Mouse (Mus musculus): ENCODE results near the gene Rnase4.

Rnase4 gene

DNA sequence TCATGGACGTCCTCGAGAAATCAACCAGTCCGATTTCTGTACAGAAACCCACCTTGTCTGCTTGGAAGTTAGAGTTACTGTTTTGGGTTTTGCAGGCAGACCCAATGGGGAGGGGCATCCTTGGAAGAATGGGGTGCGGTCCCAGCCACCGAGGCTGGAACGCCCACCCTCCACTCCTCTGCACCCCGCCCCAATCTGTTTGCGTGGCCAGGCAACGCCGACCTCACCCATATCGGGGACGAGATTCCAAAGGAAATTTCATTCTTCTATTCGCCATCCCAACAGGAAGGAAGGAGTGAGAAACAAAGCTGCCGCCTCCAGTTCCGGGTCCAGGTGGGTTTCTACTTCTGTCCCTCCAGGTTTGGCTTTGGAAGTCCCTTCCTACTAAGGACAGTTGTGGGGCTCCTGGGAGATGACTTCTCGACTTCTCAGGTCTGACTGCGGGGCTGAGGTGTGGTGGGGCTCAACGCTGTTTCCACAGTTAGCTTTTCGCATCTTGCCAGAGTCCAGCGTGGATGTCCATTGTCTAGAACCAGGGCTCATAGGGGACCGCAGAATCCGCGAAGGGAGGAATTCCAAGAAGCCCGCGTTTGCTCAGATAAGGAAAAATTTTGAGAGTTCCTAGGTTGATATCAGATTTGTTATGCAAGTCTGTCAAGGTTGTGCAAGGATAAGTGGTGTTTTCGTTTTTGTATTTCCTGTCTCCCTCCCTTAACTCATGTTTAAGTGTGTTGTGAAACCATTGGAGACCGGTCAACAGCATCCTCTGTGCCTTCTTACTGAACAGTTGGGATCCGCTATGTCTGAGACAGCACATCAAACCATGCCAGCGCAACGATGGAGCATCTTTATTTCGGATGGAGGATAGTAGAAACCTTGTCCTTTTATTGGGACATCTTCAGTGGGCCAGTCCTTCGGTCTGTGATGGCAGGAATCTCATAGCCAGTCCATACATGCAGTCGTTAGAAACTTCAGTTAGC is at the start of gene Rnase4, which contains the start of gene Ang:
Rnase4 (plus strand) TSS at position 157 of the 980 bp plus-strand sequence.
Ang (plus strand) TSS at position 230 of the 980 bp plus-strand sequence.
- DNase-seq (ENCODE audit: low read depth): no peak

DNA sequence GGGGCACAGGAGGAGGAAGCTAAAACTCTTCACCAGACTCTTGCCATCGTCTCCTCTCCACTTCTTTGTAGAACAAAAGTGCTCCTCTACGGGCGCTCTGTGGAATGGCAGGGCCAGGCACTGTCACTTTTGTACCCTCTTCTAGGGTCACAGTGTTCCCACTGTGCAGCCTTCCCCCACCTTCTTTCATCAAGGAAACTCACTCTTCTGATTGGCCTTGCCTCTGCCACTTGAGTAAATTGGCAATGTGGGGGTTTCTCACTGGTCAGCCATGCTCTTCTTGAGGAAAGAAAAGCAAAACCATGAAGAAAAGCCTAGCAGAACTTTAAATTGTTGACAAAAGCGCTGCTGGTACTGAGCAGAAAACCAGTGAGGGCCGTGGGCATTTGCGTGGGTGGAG is 49.1 kb upstream of the Rnase4 start, which contains the start of gene Rnase9:
Rnase9 (minus strand) TSS at position 101 of the 400 bp plus-strand sequence.
- DNase-seq (ENCODE audit: low read depth): no peak

DNA sequence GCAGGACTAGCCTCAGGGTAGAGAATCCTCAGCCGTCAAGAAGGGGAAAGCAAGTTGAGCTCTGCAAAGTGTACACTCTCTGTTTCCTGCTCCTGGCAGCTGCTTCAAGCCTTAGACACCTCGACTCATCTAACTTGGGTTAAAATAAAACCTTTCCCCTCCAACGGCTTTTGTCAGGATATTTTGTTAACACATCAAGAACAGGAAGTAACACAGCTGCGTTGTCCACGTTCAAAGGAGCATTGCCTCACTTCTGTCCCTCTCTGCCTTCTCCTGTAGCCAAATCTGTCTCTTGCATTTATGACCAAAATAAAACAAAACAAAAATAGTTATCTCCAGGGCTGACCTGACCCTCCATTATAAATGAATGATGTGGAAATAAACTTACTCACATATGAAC is 43.0 kb upstream of the Rnase4 start:
- no peak for DNase-seq (ENCODE audit: low read depth)

DNA sequence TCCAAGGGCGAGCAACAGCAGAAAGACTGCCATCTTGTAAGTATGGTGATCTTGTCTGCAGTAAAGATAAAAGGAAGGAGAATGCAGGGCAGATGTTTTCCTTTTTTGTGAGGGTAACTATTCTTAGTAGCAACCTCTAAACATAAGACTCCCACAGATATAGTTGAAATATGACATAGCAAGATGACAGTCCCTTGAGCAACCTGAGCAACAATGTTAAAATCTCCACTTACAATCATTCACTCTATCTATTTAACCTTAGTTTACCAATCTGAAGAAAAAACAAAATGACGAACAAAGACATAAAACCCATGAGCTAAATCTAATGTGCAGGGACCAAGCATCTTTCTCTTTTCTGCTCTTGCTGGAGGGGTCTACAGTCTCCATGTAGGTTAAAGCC is 40.8 kb upstream of the Rnase4 start, which contains the start of gene Rnase11:
Rnase11 (minus strand) TSS at position 101 of the 400 bp plus-strand sequence.
- DNase-seq (ENCODE audit: low read depth): no peak

DNA sequence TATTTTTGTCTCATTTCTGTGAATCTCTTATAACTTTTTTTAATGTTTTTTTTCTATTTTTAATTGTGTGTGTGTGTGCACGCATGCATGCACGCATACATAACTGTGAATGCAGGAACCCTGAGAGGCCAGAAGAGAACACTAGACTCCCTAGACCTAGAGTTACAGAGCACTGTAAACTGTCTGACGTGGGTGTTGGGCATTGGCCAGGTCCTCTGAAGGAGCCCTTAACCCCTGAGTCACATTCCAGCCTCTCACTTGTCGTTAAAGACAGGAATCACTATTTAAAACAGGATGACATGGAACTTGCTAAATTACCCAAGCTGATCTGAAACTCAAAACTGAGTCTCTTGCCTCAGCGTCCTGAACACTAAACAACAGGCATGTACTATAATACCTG is 38.9 kb upstream of the Rnase4 start:
- no peak for DNase-seq (ENCODE audit: low read depth)

DNA sequence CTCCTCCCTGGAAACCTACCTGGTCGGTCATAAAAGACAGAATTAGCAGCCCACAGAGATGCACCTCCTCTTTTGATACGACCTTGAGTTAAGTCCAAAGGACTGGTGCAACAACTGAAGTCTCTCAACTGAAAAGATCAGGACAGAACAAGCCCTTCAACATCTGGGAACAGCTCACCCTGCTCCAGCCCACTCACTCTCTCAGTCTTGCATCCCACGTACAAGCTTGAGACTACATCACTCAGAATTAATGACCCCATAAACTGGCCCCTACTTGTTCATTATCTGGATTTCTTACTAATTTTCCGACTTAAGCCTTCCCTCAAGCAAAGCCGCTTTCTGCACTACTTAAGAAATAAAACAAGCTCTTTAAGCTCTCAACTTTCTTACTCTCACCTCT is 37.7 kb upstream of the Rnase4 start:
- DNase-seq (ENCODE audit: low read depth): no peak

DNA sequence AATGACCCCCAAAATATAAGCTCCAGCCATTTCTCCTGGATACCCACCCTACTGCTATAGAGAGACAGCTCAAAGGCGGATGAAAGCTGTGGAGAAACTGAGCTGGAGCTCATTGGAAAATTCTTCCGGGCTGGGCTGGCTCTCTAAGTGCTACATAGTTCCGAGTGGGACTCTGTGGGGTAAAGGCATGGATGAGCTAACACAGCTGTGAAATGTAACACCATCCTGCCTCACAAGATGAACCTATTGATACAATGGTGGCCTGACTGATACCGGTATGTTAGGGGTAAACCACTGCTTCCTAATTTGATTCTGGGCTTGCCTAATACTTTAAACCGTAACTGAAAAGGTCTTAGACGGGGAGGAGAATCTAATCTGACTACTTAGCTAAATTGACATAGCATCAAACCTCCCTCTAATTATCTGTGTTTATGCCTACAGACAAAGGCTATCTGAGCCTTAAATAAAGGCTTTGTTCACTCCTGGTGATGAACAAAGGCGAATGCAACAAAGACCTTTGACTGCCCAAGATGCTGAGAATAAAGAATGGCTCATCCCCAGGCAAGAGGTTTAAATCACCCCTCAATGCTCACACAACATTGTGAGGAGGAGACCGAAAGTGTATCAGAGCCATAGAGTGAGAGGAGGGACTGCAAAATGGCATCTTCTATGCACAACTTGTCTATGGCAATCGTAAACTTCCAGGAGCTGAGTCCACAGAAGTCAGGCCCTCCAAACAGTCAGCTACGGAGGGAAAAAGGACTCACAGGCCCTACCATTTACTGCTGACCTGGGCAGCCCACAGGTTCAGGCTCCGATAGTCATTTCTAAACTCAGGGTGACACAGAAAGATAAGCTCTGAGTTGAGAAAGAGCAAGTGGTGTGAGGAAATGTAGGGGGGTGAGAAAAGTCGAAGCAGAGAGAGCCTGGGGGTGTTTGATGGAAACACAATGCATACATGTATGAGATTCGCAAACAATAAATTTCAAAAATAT is 36.3 kb upstream of the Rnase4 start:
- no peak for DNase-seq (ENCODE audit: low read depth)

DNA sequence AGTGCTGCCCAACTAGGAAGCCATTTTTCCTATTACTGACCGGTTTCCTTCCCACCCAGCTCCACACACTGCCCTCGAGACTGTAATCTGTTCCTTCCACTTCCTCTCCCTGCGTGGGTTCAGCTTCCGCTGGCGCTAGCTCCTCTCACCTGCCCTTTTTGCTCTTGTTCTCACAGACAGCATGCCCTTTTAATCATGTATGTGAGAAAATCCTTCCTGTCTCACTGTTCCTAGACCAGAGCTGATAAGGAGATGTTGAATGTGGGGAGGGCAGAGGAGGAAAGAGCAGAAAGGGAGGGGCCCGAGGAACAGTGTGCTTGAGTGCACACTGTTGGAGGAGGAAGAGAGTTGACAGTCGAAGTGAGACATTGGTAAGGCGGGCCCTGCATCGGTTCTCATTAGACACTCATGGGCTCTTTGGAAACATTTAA is 33.5 kb upstream of the Rnase4 start, which contains the start of gene Rnase12:
Rnase12 (minus strand) TSS at position 261 of the 431 bp plus-strand sequence.
- no peak for DNase-seq (ENCODE audit: low read depth)

DNA sequence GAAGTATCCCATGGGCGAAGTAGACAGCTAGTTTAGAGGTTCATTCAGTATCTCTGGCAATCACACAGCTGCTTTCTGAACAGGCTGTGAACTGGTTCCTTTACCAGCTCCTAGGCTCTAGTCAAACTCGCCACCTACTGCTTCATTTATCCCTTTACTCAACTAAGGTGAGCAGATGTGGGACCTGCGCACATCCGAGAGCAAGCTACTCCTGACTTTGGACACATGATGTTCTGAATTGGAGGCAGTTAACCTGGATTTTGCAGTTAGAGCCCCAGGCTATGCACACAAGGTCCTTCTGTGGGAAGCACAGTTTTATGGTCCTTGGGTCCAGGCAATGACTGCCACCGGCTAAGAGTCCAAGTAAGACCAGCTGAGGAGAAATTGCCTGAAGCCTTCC is 30.1 kb upstream of the Rnase4 start:
- DNase-seq (ENCODE audit: low read depth): no peak

DNA sequence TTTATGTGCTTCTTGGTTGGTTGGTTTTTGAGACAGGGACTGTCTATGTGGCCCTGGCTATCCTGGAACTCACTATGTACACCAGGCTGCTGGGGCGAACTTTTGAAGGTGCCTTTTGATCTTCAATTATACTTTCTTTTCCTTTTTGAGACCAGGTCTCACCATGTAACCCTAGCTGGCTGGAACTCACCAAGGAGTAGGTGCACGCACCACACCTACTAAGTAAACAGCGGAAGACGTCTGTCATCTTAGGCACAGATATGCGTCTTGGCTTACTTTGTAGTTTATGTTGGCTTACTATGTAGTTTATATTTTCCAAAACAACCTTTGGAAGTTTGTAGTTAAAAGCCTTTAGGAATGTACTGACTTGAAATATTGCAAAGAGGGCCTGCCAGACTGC is 21.9 kb upstream of the Rnase4 start:
- no peak for DNase-seq (ENCODE audit: low read depth)

DNA sequence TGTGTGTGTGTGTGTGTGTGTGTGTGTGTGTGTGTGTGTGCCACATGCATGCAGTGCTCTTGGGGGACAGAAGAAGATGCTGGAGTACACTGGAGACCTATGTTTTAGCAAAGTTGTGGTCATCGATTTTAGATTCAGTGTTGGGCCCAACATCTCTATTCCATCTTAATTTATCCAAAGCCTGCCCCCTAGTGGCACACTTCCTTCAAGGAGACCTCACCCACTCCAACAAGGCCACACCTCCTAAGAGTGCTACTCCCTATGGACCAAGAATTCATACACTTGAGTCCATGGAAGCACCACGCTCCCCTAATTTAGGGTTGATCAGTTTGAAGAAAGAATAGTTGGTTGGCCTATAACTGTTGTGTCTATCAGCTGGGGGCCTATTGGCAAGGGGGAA is 21.3 kb upstream of the Rnase4 start:
- DNase-seq (ENCODE audit: low read depth): no peak

DNA sequence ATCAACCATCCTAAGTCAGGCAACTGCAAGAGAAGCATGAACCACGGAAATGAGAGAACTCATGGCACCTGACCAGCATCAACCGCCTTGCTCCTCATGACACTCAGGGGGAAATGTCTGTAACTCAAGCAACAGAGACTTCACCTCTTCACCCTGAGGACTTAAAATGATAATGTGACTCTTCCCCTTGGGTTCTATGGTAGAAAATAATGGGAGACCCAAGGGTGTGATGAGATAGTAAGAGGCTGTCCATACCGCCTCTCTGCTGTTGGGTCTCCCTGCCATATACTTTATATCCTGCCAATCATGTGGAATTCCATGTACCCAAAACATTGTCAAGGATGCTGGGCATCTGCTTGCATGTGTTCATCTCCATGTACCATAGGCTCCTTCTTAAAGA is 16.5 kb upstream of the Rnase4 start, which contains the start of gene Olfr750:
Olfr750 (minus strand) TSS at position 101 of the 400 bp plus-strand sequence.
- no peak for DNase-seq (ENCODE audit: low read depth)

DNA sequence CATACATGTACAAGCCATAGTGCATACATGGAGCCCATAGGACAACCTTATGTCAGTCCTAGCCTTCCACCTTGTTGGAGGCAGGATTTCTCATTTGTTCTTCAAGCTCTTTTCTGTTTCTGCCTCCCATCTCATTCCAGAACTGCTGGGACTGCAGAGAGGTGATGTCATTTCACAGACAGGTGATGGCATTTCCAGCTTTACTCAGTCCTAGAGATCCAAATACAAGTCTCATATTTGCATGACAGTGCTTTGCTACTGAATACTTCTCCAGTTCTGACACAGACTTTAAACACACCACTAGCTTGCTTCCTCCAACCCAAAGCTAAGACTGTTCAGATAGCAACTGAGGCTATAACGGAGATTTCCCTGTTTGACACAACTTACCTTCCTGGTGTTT is 11.7 kb upstream of the Rnase4 start:
- no peak for DNase-seq (ENCODE audit: low read depth)

DNA sequence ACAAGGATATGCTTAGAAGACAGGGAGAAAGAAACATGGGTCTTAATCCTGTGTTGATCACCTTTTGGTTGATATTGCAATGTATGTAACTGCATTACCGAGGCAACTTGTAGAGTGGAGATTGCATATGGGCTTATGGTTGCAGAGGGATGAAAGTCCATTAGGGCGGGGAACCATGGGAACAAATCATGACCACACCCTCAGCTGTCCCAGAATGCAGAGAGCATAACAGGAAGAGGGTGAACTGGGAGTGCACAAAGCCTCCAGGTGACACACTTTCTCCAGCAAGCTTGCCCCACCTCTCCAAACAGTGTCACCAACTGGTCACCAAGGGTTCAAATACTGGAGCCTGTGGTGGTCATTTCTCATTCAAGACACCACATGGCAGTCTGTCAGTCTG is 9.8 kb upstream of the Rnase4 start:
- DNase-seq (ENCODE audit: low read depth): no peak

DNA sequence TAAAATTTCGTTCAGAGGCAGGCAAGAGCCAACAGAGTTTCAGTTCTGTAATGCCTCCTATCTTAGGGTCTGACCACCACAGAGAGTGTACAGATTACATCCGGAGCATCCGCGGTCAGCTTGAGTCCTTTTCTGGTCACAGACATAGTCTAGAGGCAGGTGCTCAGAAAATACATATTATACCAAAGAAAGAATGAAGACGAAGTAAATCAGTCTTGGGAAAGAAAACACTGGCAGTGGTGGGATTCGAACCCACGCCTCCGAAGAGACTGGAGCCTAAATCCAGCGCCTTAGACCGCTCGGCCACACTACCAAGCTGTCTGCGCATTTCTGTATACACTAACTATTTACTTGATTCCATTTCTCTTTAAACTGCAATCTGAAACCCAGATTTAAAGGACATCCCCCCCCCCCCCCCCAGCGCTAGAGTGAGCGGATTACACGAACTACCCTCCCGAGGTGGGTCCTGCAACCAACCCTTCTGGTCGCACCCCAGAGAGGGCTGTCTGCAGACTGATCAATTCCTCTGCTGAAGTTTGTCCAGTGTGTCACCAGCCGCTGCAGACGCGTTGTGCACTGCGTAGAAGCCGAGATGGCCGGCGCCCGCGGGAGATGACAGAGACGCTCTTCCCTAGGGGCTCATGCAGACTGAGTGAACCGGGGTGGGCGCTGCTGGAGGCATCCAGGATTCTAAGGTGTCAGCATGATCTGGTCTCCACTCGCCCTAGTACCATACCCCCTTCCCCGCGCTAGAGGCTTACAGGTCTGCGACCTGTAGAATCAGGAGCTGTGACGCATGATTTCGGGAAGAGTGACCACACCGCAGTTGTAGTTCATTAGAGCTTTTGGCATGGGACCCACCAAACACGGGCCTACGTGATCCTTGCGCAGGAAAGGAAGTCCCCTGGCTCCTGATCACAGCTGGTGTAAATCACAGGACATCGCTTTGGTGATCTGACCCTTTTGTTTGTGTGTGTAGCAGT is 8.0 kb upstream of the Rnase4 start:
- DNase-seq (ENCODE audit: low read depth): no peak

DNA sequence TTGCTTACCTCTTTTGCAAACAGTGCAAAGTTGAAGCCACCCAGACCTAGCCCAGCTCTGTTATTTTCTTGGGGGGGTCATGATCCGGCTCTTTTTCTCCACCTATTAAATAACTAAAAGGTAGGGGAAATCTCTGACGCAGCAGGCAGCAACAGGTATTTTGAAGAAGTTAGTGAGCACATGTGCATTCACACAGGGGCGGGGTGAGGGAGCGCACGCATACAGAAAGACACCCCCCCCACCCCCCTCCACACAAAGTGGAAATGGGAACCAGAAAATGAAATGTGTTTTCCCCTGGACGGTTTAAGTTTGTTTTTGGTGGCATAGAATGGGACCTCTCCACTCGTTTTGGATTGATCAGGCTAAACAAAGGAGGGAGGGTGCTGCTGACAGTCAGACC is 7.1 kb upstream of the Rnase4 start:
- no peak for DNase-seq (ENCODE audit: low read depth)

DNA sequence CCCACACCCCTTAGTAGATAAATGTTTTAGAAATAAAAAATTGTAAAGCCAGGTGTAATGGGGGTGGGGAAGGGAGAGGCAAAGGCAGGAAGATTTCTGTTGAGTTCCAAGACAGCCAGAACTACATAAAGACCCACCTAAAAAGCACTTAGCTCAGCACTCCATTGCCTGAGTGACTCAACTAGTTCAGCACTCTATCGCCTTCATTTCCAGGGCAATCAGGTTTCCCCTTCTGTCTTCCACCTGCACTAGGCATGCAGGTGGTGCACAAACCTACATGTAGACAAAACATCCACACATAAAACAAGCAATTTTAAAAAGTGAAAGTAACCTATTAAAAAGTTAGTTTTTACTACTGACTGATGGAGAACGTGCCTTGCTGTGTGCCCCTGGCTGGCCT is 5.8 kb upstream of the Rnase4 start:
- no peak for DNase-seq (ENCODE audit: low read depth)

DNA sequence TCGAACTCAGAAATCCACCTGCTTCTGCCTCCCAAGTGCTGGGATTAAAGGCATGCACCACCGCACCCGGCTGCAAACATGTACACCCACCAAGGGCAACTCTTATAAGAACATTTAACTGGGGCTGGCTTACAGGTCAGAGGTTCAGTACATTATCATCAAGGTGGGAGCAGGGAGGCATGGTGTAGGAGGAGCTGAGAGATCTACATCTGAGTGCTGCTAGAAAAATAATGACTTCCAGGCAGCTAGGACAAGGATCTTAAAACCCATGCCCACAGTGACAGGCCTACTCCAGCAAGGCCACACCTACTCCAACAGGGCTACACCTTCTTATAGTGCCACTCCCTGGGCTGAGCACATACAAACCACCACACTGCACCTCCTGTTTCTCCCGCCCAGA is 5.0 kb upstream of the Rnase4 start:
- DNase-seq (ENCODE audit: low read depth): no peak

DNA sequence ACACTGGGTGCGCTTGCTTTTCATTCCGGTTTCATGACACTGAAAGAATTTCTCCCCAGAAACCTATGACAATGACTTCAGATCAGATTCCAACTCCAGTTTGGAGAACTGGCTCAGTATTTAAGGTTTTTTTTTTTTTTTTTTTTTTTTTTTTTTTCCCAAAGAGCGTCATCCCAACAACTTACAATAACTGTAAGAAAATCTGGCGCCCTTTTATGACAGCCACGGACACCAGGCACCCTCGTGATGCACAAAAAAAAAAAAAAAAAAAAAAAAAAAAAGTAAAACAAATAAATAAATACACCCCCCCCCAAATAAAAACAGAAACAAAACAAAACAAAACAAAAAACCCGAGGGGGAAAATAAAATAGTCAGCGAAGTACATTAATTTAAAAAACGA is 3.1 kb upstream of the Rnase4 start:
- no peak for DNase-seq (ENCODE audit: low read depth)

DNA sequence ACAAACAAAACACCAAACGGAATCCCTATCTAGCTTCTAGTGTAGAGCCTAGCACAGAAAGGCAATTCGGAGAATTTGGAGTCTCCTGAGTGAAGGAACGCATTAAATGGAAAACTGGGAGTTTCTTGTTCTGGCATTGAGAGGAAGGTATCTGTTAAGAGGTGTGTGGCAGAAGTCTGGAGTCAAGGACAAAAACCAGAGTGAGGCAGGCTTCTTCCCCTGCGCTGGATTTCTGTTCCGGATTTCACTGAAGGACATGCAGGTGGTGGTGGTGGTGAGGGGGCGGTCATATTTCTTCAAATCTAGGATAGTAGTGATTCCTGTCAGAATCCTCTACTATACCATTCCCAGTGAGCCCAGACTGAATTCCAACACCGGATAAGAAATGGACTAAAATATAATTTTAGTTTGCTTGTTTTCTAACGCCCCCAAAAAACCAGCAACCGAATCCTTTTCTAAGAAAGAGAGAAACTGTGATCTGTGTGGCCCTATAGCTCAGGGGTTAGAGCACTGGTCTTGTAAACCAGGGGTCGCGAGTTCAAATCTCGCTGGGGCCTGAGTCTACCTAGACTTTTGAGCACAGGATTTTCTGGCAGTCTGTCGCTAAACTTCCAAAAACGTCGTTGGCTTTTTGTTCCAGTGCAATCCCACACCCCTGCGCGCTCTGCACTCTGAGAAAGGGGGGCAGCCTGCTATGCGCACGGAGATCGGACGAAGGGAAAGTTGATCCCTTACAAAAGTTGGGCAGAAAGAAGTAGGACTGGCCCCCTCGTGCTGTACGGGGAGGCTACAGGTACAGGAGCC is 2.5 kb upstream of the Rnase4 start:
- no peak for DNase-seq (ENCODE audit: low read depth)

All from c-Kit-positive CD71-negative TER-119-negative erythroid progenitor cells, embryonic 14.5 days (primary cell).